Mouse (Mus musculus): ENCODE measurements around the gene Stum. TPM values are rescaled to one million over a fixed set of nuclear protein-coding genes. Genes with fewer than 3 reads are reported as not detected.
A peak's percentile ranks its signal among the peaks of the same experiment; 100 is the strongest.
"Not testable (repeated sequence)": the region's sequence is repeated elsewhere in the genome, so short reads cannot be mapped to it uniquely, and the experiment has no call there.

Stum gene
- polyA plus RNA-seq (2012; ENCODE audit: insufficient read depth, low replicate concordance) = not detected in 2 replicates

DNA sequence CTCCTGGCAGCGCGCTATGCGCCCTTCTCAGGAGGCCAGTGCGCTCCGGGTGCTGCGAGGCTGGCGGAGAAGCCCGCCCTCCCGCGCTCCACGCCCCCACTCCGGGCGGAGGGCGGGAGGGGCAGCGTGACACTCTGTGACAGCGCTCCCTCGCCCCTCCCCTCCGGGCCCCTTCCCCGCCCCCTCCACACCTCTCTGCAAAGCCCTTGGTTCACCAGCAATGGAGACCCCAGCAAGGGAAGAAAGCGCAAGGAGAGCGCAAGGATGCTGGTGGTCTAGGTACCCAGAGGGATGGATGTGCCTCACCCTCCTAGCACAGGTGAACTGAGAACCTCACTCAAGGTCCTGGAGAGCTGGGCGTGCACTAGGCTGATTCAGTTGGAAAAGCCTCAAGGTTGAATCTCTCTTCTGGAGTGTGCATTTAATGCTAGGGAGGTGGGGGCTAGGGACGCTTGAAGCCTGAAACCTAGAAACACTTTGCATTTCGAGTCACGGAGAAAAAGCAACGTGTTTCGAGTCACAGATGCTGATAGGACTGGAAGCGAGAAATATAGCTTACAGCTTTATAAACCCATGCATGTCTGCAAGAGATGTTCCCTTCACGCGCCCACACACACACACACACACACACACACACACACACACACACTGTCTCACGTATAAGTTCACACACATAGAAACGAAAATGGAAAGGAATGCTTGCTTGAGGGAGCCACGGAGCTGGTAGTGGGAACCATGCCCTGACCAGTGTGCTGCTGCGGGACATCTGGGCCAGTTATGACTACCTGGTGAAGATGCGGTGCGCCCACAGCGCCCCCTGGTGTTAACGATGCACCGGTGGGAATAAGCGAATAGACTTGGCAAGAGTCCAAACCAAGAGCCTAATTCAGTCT, at the start of gene Stum:
Gene Stum, minus strand, starts transcription at position 106 of the 893 bp plus-strand sequence.
- H3K9me3 ChIP-seq = 0 out of 2 replicates have a peak, but pooled peaks cover 1% of the 10 kb centered on the region
- no peak for TF ChIP-seq GATA1 (IDR thresholded peaks at IDR 0.05; ENCODE audit: borderline replicate concordance, low read length)
- TF ChIP-seq FLI1 (IDR thresholded peaks at IDR 0.05; ENCODE audit: low read length) = no peak
- peaks cover 43% of the 10 kb centered on the region for H3K4me1 ChIP-seq
- H3K27me3 ChIP-seq (replicated peaks) = peaks cover 88% of the 10 kb centered on the region
- peak within 1 kb of the TSS; percentile 89 for H3K4me3 ChIP-seq (replicated peaks)
- no peaks in the 10 kb centered on the region for H3K36me3 ChIP-seq (replicated peaks; ENCODE audit: low read length)

GRCm38 (mm10) chr1:180532671-180533070, 49.4 kb upstream of the Stum start:
- Histone ChIP-seq H3K36me3 (replicated peaks; ENCODE audit: low read length) (peaks cover 2% of the 10 kb centered on the region), H3K9me3 (peaks cover 13% of the 10 kb centered on the region), H3K27me3 (replicated peaks) (peaks cover 2% of the 10 kb centered on the region), H3K4me3 (replicated peaks) (no peak overlapping the region), H3K4me1 (peaks cover 42% of the 10 kb centered on the region)
- TF ChIP-seq FLI1 (IDR thresholded peaks at IDR 0.05; ENCODE audit: low read length) (no peak), GATA1 (IDR thresholded peaks at IDR 0.05; ENCODE audit: borderline replicate concordance, low read length) (no peak)

- Histone ChIP-seq H3K9me3 (peaks cover 18% of the 10 kb centered on the region), H3K27me3 (replicated peaks) (peaks cover 4% of the 10 kb centered on the region), H3K4me1 (peaks cover 22% of the 10 kb centered on the region), H3K36me3 (replicated peaks; ENCODE audit: low read length) (peaks cover 2% of the 10 kb centered on the region), H3K4me3 (replicated peaks) (no peak overlapping the region)
- TF ChIP-seq GATA1 (IDR thresholded peaks at IDR 0.05; ENCODE audit: borderline replicate concordance, low read length) (no peak), FLI1 (IDR thresholded peaks at IDR 0.05; ENCODE audit: low read length) (no peak)
Measured at GRCm38 (mm10) chr1:180530457-180531263, 47.4 kb upstream of the Stum start.

DNA sequence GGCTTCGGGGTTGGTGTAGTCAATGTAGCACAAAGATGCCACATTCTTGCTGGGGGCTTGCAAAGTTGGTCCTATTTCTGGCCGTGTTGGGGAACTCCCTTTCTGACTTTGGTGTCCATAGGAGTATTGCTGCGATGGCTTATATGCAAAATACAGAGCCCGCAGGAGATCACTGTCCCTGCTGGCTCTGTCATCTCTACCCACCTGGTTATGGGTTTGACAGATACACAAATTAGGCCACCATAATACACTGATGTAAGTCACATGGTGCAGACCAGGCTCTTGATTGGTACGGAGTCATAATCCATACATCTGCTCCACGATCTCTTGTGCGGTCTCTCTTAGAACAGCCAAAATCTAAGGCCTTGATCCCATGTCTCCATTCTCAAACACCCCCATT, 46.5 kb upstream of the Stum start:
- Histone ChIP-seq H3K4me3 (replicated peaks) (no peak overlapping the region), H3K9me3 (peaks cover 18% of the 10 kb centered on the region), H3K4me1 (peaks cover 15% of the 10 kb centered on the region), H3K27me3 (replicated peaks) (peaks cover 8% of the 10 kb centered on the region), H3K36me3 (replicated peaks; ENCODE audit: low read length) (peaks cover 2% of the 10 kb centered on the region)
- no peak for TF ChIP-seq GATA1 (IDR thresholded peaks at IDR 0.05; ENCODE audit: borderline replicate concordance, low read length)
- TF ChIP-seq FLI1 (IDR thresholded peaks at IDR 0.05; ENCODE audit: low read length) = no peak

DNA sequence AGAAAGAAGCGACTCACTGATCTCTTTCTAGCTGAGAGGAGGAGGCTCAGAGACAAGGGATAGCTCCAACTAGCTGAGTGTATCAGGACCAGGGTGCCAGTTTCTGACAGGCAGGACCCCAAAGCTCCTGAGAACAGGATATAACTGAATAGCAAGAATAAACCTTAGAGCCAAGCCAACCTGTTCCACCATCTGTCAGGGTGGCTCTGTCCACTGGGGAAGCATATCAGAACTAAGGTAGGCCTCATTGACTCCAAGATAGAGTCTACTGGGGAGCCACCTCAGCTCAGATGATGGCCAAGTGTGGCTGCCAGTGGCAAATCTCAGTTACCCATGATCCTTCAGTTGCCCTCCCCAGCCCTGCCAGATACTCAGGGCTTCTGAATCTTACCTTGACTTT, 42.0 kb upstream of the Stum start:
- Histone ChIP-seq H3K36me3 (replicated peaks; ENCODE audit: low read length) (no peaks in the 10 kb centered on the region), H3K4me3 (replicated peaks) (no peak overlapping the region), H3K27me3 (replicated peaks) (peaks cover 23% of the 10 kb centered on the region), H3K9me3 (peaks cover 5% of the 10 kb centered on the region), H3K4me1 (peaks cover 14% of the 10 kb centered on the region)
- TF ChIP-seq GATA1 (IDR thresholded peaks at IDR 0.05; ENCODE audit: borderline replicate concordance, low read length) = no peak
- TF ChIP-seq FLI1 (IDR thresholded peaks at IDR 0.05; ENCODE audit: low read length) = no peak

GRCm38 (mm10) chr1:180523320-180523719, 40.0 kb upstream of the Stum start:
- H3K4me3 ChIP-seq (replicated peaks) = no peak overlapping the region
- TF ChIP-seq FLI1 (IDR thresholded peaks at IDR 0.05; ENCODE audit: low read length) (no peak), GATA1 (IDR thresholded peaks at IDR 0.05; ENCODE audit: borderline replicate concordance, low read length) (no peak)
- H3K4me1 ChIP-seq = peaks cover 24% of the 10 kb centered on the region
- H3K36me3 ChIP-seq (replicated peaks; ENCODE audit: low read length) = no peaks in the 10 kb centered on the region
- H3K27me3 ChIP-seq (replicated peaks) = peaks cover 34% of the 10 kb centered on the region
- peaks cover 5% of the 10 kb centered on the region for H3K9me3 ChIP-seq

- H3K36me3 ChIP-seq (replicated peaks; ENCODE audit: low read length) = no peaks in the 10 kb centered on the region
- H3K9me3 ChIP-seq = no peaks in the 10 kb centered on the region
- H3K4me1 ChIP-seq = peaks cover 40% of the 10 kb centered on the region
- H3K27me3 ChIP-seq (replicated peaks) = peaks cover 45% of the 10 kb centered on the region
- no peak overlapping the region for H3K4me3 ChIP-seq (replicated peaks)
- TF ChIP-seq GATA1 (IDR thresholded peaks at IDR 0.05; ENCODE audit: borderline replicate concordance, low read length) (no peak), FLI1 (IDR thresholded peaks at IDR 0.05; ENCODE audit: low read length) (no peak)
Measured at GRCm38 (mm10) chr1:180520190-180520589, 36.9 kb upstream of the Stum start.

DNA sequence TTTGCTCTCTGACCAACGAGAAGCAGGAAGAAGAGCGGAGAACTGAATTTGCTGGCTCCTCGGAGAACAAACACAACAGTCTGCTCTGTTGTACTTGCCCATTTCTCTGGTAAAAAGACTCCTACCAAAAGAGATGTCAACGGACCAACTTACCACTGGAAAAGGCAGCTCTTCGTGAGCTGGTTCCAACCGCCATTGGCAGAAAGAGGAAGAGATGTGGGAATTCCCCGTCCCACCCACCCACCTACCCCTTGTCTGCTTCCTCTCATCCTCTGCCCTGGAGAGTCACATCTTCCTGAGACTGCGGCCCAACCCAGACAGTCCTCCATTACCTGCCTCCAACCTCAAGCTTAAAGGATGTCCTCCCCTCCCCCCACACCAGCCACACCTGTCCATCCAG, 36.2 kb upstream of the Stum start:
- no peaks in the 10 kb centered on the region for H3K9me3 ChIP-seq
- H3K4me1 ChIP-seq = peaks cover 46% of the 10 kb centered on the region
- TF ChIP-seq GATA1 (IDR thresholded peaks at IDR 0.05; ENCODE audit: borderline replicate concordance, low read length) (no peak), FLI1 (IDR thresholded peaks at IDR 0.05; ENCODE audit: low read length) (no peak)
- peaks cover 44% of the 10 kb centered on the region for H3K27me3 ChIP-seq (replicated peaks)
- no peak overlapping the region for H3K4me3 ChIP-seq (replicated peaks)
- H3K36me3 ChIP-seq (replicated peaks; ENCODE audit: low read length) = no peaks in the 10 kb centered on the region

DNA sequence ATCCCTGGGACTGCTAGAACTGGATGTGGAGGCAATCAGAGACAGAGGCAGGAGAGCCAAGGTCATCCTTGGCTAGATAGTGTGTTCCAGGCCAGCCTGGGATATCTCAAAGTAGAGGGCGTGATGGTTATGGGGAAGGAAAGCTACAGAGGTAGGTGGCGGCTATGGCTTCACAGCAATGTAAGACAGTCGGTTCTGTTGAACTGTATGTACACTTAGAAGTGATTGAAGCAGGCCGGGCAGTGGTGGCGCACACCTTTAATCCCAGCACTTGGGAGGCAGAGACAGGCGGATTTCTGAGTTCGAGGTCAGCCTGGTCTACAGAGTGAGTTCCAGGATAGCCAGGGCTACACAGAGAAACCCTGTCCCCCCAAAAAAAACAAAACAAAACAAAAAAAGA, 35.6 kb upstream of the Stum start:
- not testable (repeated sequence) for H3K4me3 ChIP-seq (replicated peaks); H3K9me3 ChIP-seq; H3K36me3 ChIP-seq (replicated peaks; ENCODE audit: low read length)
- peaks cover 52% of the 10 kb centered on the region for H3K4me1 ChIP-seq
- peaks cover 44% of the 10 kb centered on the region for H3K27me3 ChIP-seq (replicated peaks)

- peaks cover 57% of the 10 kb centered on the region for H3K4me1 ChIP-seq
- H3K36me3 ChIP-seq (replicated peaks; ENCODE audit: low read length) = no peaks in the 10 kb centered on the region
- no peaks in the 10 kb centered on the region for H3K9me3 ChIP-seq
- peaks cover 44% of the 10 kb centered on the region for H3K27me3 ChIP-seq (replicated peaks)
- no peak for TF ChIP-seq FLI1 (IDR thresholded peaks at IDR 0.05; ENCODE audit: low read length)
- no peak for TF ChIP-seq GATA1 (IDR thresholded peaks at IDR 0.05; ENCODE audit: borderline replicate concordance, low read length)
- H3K4me3 ChIP-seq (replicated peaks) = no peak overlapping the region
Measured at GRCm38 (mm10) chr1:180518412-180518811, 35.1 kb upstream of the Stum start.
